Mouse (Mus musculus) right cerebral cortex, adult 18-20 months (tissue): ENCODE data around the gene Atf7ip.

ENCODE experiments used
- DNase-seq: peaks from one replicate; pipeline ENCODE4 v3.0.0; 2022; ENCODE audit warnings: mixed read lengths

Atf7ip gene

GRCm38 (mm10) chr6:136650664-136651063, 144.7 kb downstream of the Atf7ip start:
- no peak for DNase-seq

GRCm38 (mm10) chr6:136653331-136653730, 147.4 kb downstream of the Atf7ip start:
- DNase-seq: no peak

GRCm38 (mm10) chr6:136654470-136654869, 148.5 kb downstream of the Atf7ip start:
- no peak for DNase-seq

GRCm38 (mm10) chr6:136655786-136656185, 149.8 kb downstream of the Atf7ip start:
- no peak for DNase-seq

GRCm38 (mm10) chr6:136658303-136658702, 152.3 kb downstream of the Atf7ip start:
- no peak for DNase-seq

- no peak for DNase-seq
Measured at GRCm38 (mm10) chr6:136659226-136659625, 153.3 kb downstream of the Atf7ip start.
